Mouse (Mus musculus) leukemia stem cell, adult 10-12 weeks (primary cell): Measurements from ENCODE around the gene Kdelr3. TPM values are rescaled to one million over a fixed set of nuclear protein-coding genes. Genes with fewer than 3 reads are reported as not detected.

Experiments used
- polyA plus RNA-seq: library from polyadenylated mRNA; stranded (reverse); fragments of >175 nt; gene quantifications from 2 replicates; pipeline ENCODE4 v1.2.3, GENCODE M21; 2012; ENCODE audit warnings: low replicate concordance

Kdelr3 gene
- polyA plus RNA-seq: 0.20 TPM in 1 of 2 replicates, not detected in the other

DNA sequence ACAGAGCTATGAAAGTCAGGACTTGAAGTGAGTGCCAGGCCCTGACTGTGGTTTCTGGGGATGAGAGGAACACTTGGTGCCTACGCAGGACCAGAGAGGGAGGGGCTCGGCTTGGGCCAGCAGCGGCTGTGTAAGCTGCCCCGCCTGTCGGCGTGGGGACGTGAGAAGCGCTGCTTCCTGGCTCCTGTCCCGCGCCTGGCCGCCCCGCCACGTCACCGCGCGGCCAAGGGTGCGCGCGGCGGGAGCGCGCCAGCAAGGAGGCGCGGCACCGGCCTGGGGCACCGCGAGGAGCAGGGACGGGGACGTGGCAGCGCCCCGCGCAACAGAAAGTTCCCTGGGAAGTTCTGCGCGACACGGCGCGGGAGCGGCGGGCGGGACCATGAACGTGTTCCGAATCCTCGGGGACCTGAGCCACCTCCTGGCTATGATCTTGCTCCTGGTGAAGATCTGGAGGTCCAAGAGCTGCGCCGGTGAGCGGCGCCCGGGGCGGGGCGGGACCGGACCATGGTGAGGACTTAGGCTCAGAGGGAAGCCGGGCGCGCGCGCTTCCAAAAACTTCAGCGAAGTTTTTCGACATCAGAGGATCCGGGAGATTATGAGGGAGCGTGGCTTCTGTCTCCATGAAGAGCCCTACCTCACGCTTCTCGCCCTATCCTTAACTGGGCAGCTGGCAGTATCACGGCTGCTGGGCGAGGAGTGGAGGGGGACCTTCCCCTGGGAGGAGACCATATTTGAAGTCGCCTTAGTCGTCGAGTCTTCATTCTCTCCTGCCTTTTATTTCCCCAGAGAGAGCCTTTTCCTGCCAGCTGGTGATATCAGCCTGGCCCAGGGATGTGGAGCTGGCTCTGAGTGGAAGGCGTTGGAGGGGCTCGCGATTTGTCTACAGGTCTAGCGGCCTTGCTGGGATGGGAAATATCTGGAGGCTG lies at the start of gene Kdelr3:
Kdelr3 (plus strand) TSS at position 241 of the 926 bp plus-strand sequence.

DNA sequence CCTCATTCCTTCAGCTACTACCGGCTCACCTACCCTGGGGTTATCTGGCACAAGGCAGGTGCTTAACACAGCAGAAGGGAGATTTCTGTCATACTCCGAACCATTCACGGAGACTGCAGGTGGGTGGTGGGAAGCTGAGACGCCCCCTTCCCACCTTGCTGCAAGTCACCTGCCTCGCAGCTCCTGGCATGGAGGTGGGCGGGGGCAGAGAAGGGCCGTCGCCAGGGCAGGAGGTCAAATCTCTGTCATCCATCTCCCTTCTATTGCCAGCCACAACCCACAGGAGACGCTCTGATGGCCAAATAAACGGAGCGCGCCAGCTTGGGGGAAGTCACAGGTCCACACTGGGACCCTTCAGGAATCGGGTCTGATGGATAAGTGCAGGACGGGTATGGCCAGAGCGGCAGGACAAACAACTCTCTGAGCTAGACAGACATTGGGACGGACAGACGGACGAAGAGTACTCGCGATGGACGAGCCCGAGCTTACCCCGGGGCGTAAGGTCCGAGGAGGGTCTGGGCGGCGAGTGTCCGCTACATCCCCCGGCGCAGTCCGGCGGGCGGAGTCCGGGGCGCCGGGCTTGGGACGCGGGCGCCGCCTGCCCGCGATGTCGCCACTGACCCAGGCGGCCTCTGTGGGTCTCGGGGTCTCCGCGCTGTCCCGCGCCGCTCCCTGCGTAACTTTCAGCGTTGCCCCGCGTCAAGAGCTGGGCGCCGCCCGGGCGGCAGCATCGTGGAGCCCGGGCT lies 11.3 kb upstream of the Kdelr3 start, which contains the start of gene Kcnj4:
Kcnj4 (minus strand) TSS at position 535 of the 746 bp plus-strand sequence.

DNA sequence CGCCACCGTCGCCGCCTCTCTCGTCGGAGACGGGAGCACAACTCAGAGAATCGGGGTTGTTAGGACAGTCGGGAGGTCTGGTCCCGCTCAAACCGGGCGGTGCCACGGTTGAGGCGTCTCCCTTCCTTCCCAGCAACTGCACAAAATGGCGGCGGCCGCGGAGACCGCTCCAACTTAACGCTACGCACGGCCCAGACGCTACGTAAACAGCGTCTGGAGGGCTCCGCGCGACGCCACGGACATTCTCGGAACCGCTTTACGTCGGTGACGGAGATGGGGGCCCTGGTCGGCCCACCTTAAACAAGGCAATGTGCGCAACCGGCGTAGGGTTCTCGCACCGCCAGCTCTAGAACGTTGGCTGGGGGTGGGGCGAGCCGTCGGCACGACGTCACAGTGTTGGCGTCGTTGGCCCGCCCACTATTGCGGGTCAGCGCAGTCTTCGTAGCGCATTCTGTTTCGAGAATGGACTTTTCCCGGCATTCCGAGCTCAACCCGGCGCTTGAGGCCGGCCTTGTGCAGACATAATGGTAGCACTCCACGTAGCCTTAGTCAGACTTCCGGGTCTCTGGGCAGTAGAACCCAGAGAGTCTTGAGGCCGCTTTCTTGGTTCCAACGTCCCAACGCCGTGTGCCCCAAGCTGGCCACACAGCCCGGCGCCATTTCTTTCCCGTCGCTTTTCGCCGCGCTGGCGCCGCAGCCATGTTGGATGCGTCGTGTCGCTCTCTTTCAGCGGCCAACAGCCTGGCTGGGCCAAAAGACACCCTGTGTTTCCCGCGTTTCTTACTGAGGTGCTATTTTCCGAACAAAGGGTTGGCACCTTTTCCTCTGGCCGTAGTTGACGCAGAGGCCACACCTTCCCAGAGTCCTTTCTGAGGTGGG lies 30.4 kb downstream of the Kdelr3 start, which contains the start of gene Ddx17:
Ddx17 (minus strand) TSS at position 332 of the 879 bp plus-strand sequence.

Other genes with a start within 250 kb of the Kdelr3 start
- 0.08 TPM in 1 of 2 replicates, not detected in the other for gene Baiap2l2, start 230.9 kb upstream of the Kdelr3 start, polyA plus RNA-seq
- gene Pla2g6, start 188.0 kb upstream of the Kdelr3 start, polyA plus RNA-seq: 54.7 and 64.1 TPM in 2 replicates
- gene Maff, start 169.8 kb upstream of the Kdelr3 start, polyA plus RNA-seq: 2.2 and 2.7 TPM in 2 replicates
- 53.1 and 68.5 TPM in 2 replicates for gene Tmem184b, start 112.8 kb upstream of the Kdelr3 start, polyA plus RNA-seq
- 30.9 and 51.5 TPM in 2 replicates for gene Csnk1e, start 60.8 kb upstream of the Kdelr3 start, polyA plus RNA-seq
- gene Kcnj4, start 11.2 kb upstream of the Kdelr3 start, polyA plus RNA-seq: not detected in 2 replicates
- gene Ddx17, start 30.3 kb downstream of the Kdelr3 start, polyA plus RNA-seq: 56.6 and 58.3 TPM in 2 replicates
- not detected in 2 replicates for gene Dmc1, start 88.7 kb downstream of the Kdelr3 start, polyA plus RNA-seq
- 0.03 and 0.14 TPM in 2 replicates for gene Fam227a, start 142.5 kb downstream of the Kdelr3 start, polyA plus RNA-seq
- 82.1 and 89.2 TPM in 2 replicates for gene Cby1, start 142.8 kb downstream of the Kdelr3 start, polyA plus RNA-seq
- 99.5 and 101 TPM in 2 replicates for gene Tomm22, start 154.4 kb downstream of the Kdelr3 start, polyA plus RNA-seq
- 70.7 and 83.5 TPM in 2 replicates for gene Josd1, start 171.5 kb downstream of the Kdelr3 start, polyA plus RNA-seq
- gene Gtpbp1, start 174.4 kb downstream of the Kdelr3 start, polyA plus RNA-seq: 113 and 151 TPM in 2 replicates
- 58.0 and 63.2 TPM in 2 replicates for gene Sun2, start 226.1 kb downstream of the Kdelr3 start, polyA plus RNA-seq